Mouse (Mus musculus): Measurements from ENCODE around the gene Il23a. TPM values are rescaled to one million over a fixed set of nuclear protein-coding genes. Genes with fewer than 3 reads are reported as not detected.

Il23a gene
- polyA plus RNA-seq (2014; fragmentation: Nextera tagmentation; extraction: Ambion mirVana): 0.25 and 0.28 TPM in 2 replicates

DNA sequence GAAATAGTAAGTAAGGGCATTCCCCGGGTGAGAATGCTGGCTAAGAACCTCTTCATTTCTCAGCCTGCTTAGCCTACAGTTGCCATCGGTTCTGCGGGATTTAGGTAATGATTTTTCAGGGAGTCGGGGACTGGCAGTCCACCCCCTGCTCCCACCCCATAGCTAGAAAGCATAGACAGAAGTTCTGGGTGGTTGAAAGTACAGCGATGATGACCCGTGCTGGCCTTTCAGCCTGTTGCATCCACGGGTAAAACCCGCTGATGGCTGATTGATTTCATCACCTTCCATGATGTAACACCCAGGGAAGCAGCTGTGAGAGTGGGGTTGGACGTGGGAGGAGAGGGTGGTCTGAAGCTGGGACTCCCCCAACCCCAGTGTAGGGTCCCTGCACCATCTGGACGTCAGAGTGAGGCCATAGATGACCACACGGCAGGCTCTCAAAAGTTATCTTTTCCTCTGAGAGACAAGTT is at the start of gene Il23a:
TSS of gene Il23a (minus strand) at position 51 of the 470 bp plus-strand sequence.
- no peak for ATAC-seq (ENCODE audit: low FRiP score)

GRCm38 (mm10) chr10:128347541-128347940 is 49.0 kb upstream of the Il23a start:
- DNase-seq (ENCODE audit: low spot score) (no peak), ATAC-seq (ENCODE audit: low FRiP score) (no peak)
- no peaks in the 10 kb centered on the region for H3K27me3 ChIP-seq (ENCODE audit: control insufficient read depth, insufficient read depth, low read length)
- H3K4me3 ChIP-seq (replicated peaks; ENCODE audit: low read length): no peak overlapping the region
- H3K4me1 ChIP-seq (replicated peaks; ENCODE audit: control insufficient read depth, insufficient read depth, low read length): peaks cover 4% of the 10 kb centered on the region; the same call in 1 of the 2 replicates
- no peaks in the 10 kb centered on the region for H3K9me3 ChIP-seq (ENCODE audit: control insufficient read depth, low read length)
- H3K36me3 ChIP-seq (replicated peaks; ENCODE audit: control insufficient read depth, insufficient read depth): peaks cover 30% of the 10 kb centered on the region
- no peak overlapping the region for H3K9ac ChIP-seq
- 95% methylated on average over 8 of the region's 8 CpGs for WGBS
- no peak overlapping the region for H3K4me2 ChIP-seq (replicated peaks)
- no peak overlapping the region for H3K27ac ChIP-seq

More for the DNA sequence above, at the start of gene Il23a:
- H3K27me3 ChIP-seq (ENCODE audit: control insufficient read depth, insufficient read depth, low read length): no peaks in the 10 kb centered on the region
- no peak within 1 kb of the TSS for H3K4me2 ChIP-seq (replicated peaks)
- no peak for DNase-seq (ENCODE audit: low spot score)
- H3K9ac ChIP-seq: no peak within 1 kb of the TSS
- 0 out of 2 replicates have a peak within 1 kb of the TSS, but pooled peaks have one; percentile 24 for H3K27ac ChIP-seq
- WGBS: 82% methylated on average over 11 of the region's 11 CpGs
- no peaks in the 10 kb centered on the region for H3K36me3 ChIP-seq (replicated peaks; ENCODE audit: control insufficient read depth, insufficient read depth)
- H3K9me3 ChIP-seq (ENCODE audit: control insufficient read depth, low read length): no peaks in the 10 kb centered on the region
- no peak within 1 kb of the TSS for H3K4me3 ChIP-seq (replicated peaks; ENCODE audit: low read length)
- H3K4me1 ChIP-seq (replicated peaks; ENCODE audit: control insufficient read depth, insufficient read depth, low read length): peaks cover 7% of the 10 kb centered on the region

- H3K27ac ChIP-seq: peak overlapping the region; percentile 54
These were observed 46.2 kb upstream of the Il23a start for GRCm38 (mm10) chr10:128344568-128345275.

DNA sequence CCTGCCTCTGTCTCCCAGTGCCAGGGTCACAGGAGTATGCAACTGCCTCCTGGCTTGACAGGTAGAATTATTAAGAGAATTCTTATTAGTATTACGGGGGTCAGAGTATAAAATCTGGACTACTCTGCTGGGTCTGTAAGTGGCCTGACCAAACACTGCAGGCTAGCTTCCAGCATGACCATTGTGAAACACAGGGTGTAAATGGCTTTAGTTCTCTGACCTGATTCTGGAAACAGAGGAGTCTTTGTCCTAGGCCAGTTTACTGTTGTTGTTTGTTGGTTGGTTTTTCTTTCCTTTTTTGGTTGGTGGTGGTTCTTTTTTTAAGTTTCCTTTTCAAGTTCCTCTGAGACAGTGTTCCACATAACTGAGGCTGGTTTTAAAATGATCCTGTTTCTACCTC is 44.9 kb upstream of the Il23a start:
- Histone ChIP-seq H3K9ac (no peak overlapping the region), H3K4me3 (replicated peaks; ENCODE audit: low read length) (no peak overlapping the region), H3K9me3 (ENCODE audit: control insufficient read depth, low read length) (no peaks in the 10 kb centered on the region), H3K4me2 (replicated peaks) (no peak overlapping the region), H3K4me1 (replicated peaks; ENCODE audit: control insufficient read depth, insufficient read depth, low read length) (peaks cover 14% of the 10 kb centered on the region), H3K27ac (no peak overlapping the region), H3K27me3 (ENCODE audit: control insufficient read depth, insufficient read depth, low read length) (no peaks in the 10 kb centered on the region), H3K36me3 (replicated peaks; ENCODE audit: control insufficient read depth, insufficient read depth) (0 out of 2 replicates have a peak, but pooled peaks cover 3% of the 10 kb centered on the region)
- DNase-seq (ENCODE audit: low spot score): no peak
- no peak for ATAC-seq (ENCODE audit: low FRiP score)
- WGBS: 81% methylated on average over 1 of the region's 1 CpGs

More at GRCm38 (mm10) chr10:128344568-128345275, 46.2 kb upstream of the Il23a start:
- H3K4me3 ChIP-seq (replicated peaks; ENCODE audit: low read length): no peak overlapping the region
- no peak overlapping the region for H3K4me2 ChIP-seq (replicated peaks)
- H3K9me3 ChIP-seq (ENCODE audit: control insufficient read depth, low read length): no peaks in the 10 kb centered on the region
- peaks cover 4% of the 10 kb centered on the region; the same call in 1 of the 2 replicates for H3K4me1 ChIP-seq (replicated peaks; ENCODE audit: control insufficient read depth, insufficient read depth, low read length)
- no peak overlapping the region for H3K9ac ChIP-seq
- H3K36me3 ChIP-seq (replicated peaks; ENCODE audit: control insufficient read depth, insufficient read depth): peaks cover 5% of the 10 kb centered on the region
- DNase-seq (ENCODE audit: low spot score) (peak; percentile 56), ATAC-seq (ENCODE audit: low FRiP score) (peak; percentile 66; the same call in 1 of the 2 replicates)
- WGBS: 60% methylated on average over 7 of the region's 7 CpGs
- H3K27me3 ChIP-seq (ENCODE audit: control insufficient read depth, insufficient read depth, low read length): no peaks in the 10 kb centered on the region

DNA sequence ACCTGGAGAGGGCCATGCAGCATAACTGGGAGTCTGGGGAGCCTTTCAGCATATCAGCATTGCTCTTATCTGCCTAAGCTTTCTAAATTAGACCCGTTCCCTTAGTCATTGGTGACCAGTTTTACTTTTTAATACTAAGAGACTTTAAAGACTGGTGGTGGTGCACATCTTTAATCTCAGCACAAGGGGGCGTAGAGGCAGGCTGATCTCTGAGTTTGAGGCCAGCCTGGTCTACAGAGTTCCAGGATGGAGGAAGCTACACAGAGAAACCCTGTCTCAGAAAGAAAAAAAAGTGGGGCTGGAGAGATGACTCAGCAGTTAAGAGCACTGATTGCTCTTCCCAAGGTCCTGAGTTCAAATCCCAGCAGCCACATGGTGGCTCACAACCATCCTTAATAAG is 41.7 kb upstream of the Il23a start:
- Histone ChIP-seq H3K4me1 (replicated peaks; ENCODE audit: control insufficient read depth, insufficient read depth, low read length) (peaks cover 16% of the 10 kb centered on the region), H3K27me3 (ENCODE audit: control insufficient read depth, insufficient read depth, low read length) (no peaks in the 10 kb centered on the region), H3K4me2 (replicated peaks) (no peak overlapping the region), H3K36me3 (replicated peaks; ENCODE audit: control insufficient read depth, insufficient read depth) (0 out of 2 replicates have a peak, but pooled peaks cover 3% of the 10 kb centered on the region), H3K4me3 (replicated peaks; ENCODE audit: low read length) (no peak overlapping the region), H3K9me3 (ENCODE audit: control insufficient read depth, low read length) (no peaks in the 10 kb centered on the region), H3K9ac (no peak overlapping the region), H3K27ac (no peak overlapping the region)
- 83% methylated on average over 2 of the region's 2 CpGs for WGBS
- ATAC-seq (ENCODE audit: low FRiP score) (no peak), DNase-seq (ENCODE audit: low spot score) (no peak)

GRCm38 (mm10) chr10:128338948-128339347 is 40.4 kb upstream of the Il23a start:
- DNase-seq (ENCODE audit: low spot score) (no peak), ATAC-seq (ENCODE audit: low FRiP score) (no peak)
- Histone ChIP-seq H3K27me3 (ENCODE audit: control insufficient read depth, insufficient read depth, low read length) (no peaks in the 10 kb centered on the region), H3K9ac (0 out of 2 replicates have a peak overlapping the region, but pooled peaks have one; percentile 86), H3K9me3 (ENCODE audit: control insufficient read depth, low read length) (no peaks in the 10 kb centered on the region), H3K4me2 (replicated peaks) (peak overlapping the region; percentile 63), H3K36me3 (replicated peaks; ENCODE audit: control insufficient read depth, insufficient read depth) (0 out of 2 replicates have a peak, but pooled peaks cover 3% of the 10 kb centered on the region), H3K4me3 (replicated peaks; ENCODE audit: low read length) (peak overlapping the region; percentile 74), H3K4me1 (replicated peaks; ENCODE audit: control insufficient read depth, insufficient read depth, low read length) (peaks cover 13% of the 10 kb centered on the region), H3K27ac (no peak overlapping the region)
- WGBS: 71% methylated on average over 2 of the region's 2 CpGs

GRCm38 (mm10) chr10:128338415-128338814 is 39.9 kb upstream of the Il23a start:
- Histone ChIP-seq H3K27ac (peak overlapping the region; percentile 87), H3K27me3 (ENCODE audit: control insufficient read depth, insufficient read depth, low read length) (no peaks in the 10 kb centered on the region), H3K4me3 (replicated peaks; ENCODE audit: low read length) (peak overlapping the region; percentile 74), H3K9ac (peak overlapping the region; percentile 86), H3K4me1 (replicated peaks; ENCODE audit: control insufficient read depth, insufficient read depth, low read length) (peaks cover 13% of the 10 kb centered on the region), H3K9me3 (ENCODE audit: control insufficient read depth, low read length) (no peaks in the 10 kb centered on the region), H3K4me2 (replicated peaks) (peak overlapping the region; percentile 63), H3K36me3 (replicated peaks; ENCODE audit: control insufficient read depth, insufficient read depth) (0 out of 2 replicates have a peak, but pooled peaks cover 3% of the 10 kb centered on the region)
- 26% methylated on average over 5 of the region's 5 CpGs for WGBS
- no peak for DNase-seq (ENCODE audit: low spot score)
- no peak for ATAC-seq (ENCODE audit: low FRiP score)

DNA sequence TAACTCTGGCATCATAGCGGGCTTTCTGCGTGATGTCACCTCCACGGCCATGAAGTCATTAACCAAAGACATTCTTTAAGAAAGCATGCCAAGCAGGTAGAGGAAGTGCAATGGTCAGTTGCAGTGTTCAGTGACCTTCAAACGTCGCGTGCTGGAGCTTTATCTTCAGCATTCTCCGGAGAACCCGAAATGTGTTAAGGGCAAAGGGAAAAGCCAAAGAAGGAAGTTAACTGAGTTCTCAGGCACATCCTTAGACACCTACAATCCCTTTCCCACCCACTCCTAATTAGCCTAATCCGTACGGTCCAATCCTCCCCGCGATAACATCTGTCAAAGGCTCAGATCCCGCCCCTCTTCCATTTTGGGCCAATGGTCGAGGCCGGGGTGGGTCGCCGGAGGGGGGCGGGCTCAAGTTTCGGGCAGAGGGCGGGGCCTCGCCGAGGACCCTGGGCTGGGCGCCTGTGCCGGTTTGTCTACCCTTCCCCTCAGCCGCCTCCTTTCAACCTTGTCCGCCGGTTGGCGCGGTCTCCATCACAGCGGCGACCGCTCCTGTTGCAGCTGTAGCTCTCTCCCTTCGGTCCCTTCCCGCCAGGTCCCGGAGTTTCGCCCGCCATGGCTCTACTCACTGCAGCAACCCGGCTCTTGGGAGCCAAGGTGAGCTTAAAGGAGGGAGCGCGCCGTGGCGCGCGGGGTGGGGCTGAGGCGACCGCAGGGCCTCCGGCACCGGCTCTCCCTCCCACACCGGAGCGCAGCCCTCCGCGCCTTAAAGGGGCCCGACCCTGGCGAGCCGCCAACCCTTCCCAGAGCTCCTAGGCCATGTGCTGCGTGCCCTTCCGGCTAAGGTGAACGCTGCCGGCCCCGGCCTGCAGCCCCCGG is 39.0 kb upstream of the Il23a start, which contains the start of gene Cs:
TSS of gene Cs (plus strand) at position 429 of the 876 bp plus-strand sequence.
- Histone ChIP-seq H3K4me3 (replicated peaks; ENCODE audit: low read length) (peak within 1 kb of the TSS; percentile 74), H3K4me1 (replicated peaks; ENCODE audit: control insufficient read depth, insufficient read depth, low read length) (peaks cover 13% of the 10 kb centered on the region), H3K4me2 (replicated peaks) (peak within 1 kb of the TSS; percentile 63), H3K36me3 (replicated peaks; ENCODE audit: control insufficient read depth, insufficient read depth) (0 out of 2 replicates have a peak, but pooled peaks cover 3% of the 10 kb centered on the region), H3K9me3 (ENCODE audit: control insufficient read depth, low read length) (no peaks in the 10 kb centered on the region), H3K27me3 (ENCODE audit: control insufficient read depth, insufficient read depth, low read length) (no peaks in the 10 kb centered on the region), H3K27ac (peak within 1 kb of the TSS; percentile 87), H3K9ac (peak within 1 kb of the TSS; percentile 86)
- ATAC-seq (ENCODE audit: low FRiP score) (peak; percentile 98), DNase-seq (ENCODE audit: low spot score) (peak; percentile 96)
- WGBS: 1% methylated on average over 61 of the region's 61 CpGs
